Mouse (Mus musculus) c-Kit-positive CD71-positive TER-119-positive erythroid progenitor cells, embryonic 14.5 days (primary cell): ENCODE results near the gene H2-T23.

ENCODE experiments used
- DNase-seq: peaks from one replicate; pipeline ENCODE4 v3.0.0-alpha.2; 2013; ENCODE audit warnings: low spot score

H2-T23 gene

GRCm38 (mm10) chr17:35993675-35994074, 39.0 kb downstream of the H2-T23 start:
- peak; percentile 78 for DNase-seq

- no peak for DNase-seq
Measured at GRCm38 (mm10) chr17:35991781-35992180, 40.9 kb downstream of the H2-T23 start.

- DNase-seq = no peak
Measured at GRCm38 (mm10) chr17:35981776-35982175, 50.9 kb downstream of the H2-T23 start.

GRCm38 (mm10) chr17:35980363-35980754, 52.3 kb downstream of the H2-T23 start:
- DNase-seq = no peak
